Mouse (Mus musculus) neural tube, embryonic 14.5 days (tissue): ENCODE measurements around the gene Olfr1080. TPM values are rescaled to one million over a fixed set of nuclear protein-coding genes. Genes with fewer than 3 reads are reported as not detected.
"Not testable (repeated sequence)": the region's sequence is repeated elsewhere in the genome, so short reads cannot be mapped to it uniquely, and the experiment has no call there.

Source experiments
- ATAC-seq: fragments of 200-750 bp; cut with Nextera tagmentation; 2 replicates; pipeline ENCODE4 v1.8.0; 2017; ENCODE audit warnings: low read depth, mild to moderate bottlenecking, moderate TSS enrichment, moderate library complexity
- H3K27ac ChIP-seq: fragments of 300-500 bp; sonication (generic); 2 replicates; pipeline ENCODE4 v1.5.1; 2014; ENCODE audit warnings: low read depth, mild to moderate bottlenecking, control low read depth, low read length, moderate library complexity, mixed read lengths
- H3K27me3 ChIP-seq: fragments of 300-500 bp; sonication (generic); 2 replicates; pipeline ENCODE4 v1.6.1; 2014; ENCODE audit warnings: low read length; ENCODE audit not compliant: control insufficient read depth, insufficient read depth
- H3K36me3 ChIP-seq: fragments of 300-500 bp; sonication (generic); 2 replicates; pipeline ENCODE4 v1.6.1; 2014; ENCODE audit warnings: low read length, mixed read lengths; ENCODE audit not compliant: control insufficient read depth, insufficient read depth
- H3K4me1 ChIP-seq: fragments of 300-500 bp; sonication (generic); 2 replicates; pipeline ENCODE4 v1.6.1; 2014; ENCODE audit warnings: low read length; ENCODE audit not compliant: control insufficient read depth, insufficient read depth
- H3K4me2 ChIP-seq: fragments of 300-500 bp; sonication (generic); 2 replicates; pipeline ENCODE4 v1.6.1; 2014; ENCODE audit warnings: mild to moderate bottlenecking, low read depth, low read length, control low read depth
- H3K4me3 ChIP-seq: fragments of 300-500 bp; sonication (generic); 2 replicates; pipeline ENCODE4 v1.5.1; 2014; ENCODE audit warnings: low read depth, low read length, control low read depth, mixed read lengths
- H3K9ac ChIP-seq: fragments of 300-500 bp; sonication (generic); replicated peaks from 2 replicates; pipeline ENCODE4 v1.6.1; 2014; ENCODE audit warnings: low read depth, mild to moderate bottlenecking, control low read depth, low read length, mixed read lengths
- H3K9me3 ChIP-seq: fragments of 300-500 bp; sonication (generic); 2 replicates; pipeline ENCODE4 v1.6.1; 2016; ENCODE audit warnings: low read length; ENCODE audit not compliant: control insufficient read depth
- WGBS: fragments of 180-500 bp; shearing (Covaris S2); extraction: QIAGEN DNeasy Blood & Tissue Kit; methylation state at CpG from one replicate; pipeline ENCODE4 v1.1.7; 2014; 5-methylcytosine and 5-hydroxymethylcytosine counted together
- polyA plus RNA-seq: library from polyadenylated mRNA; unstranded; fragments of >200 nt; fragmentation: Nextera tagmentation; extraction: Ambion mirVana; gene quantifications from 2 replicates; pipeline ENCODE4 v1.2.1, GENCODE M21; 2014

The Olfr1080 gene
- not detected in 2 replicates for polyA plus RNA-seq

- H3K9ac ChIP-seq, H3K36me3 ChIP-seq, ATAC-seq, H3K27me3 ChIP-seq, H3K4me1 ChIP-seq, H3K27ac ChIP-seq, H3K9me3 ChIP-seq, H3K4me3 ChIP-seq, H3K4me2 ChIP-seq: not testable (repeated sequence)
Observed at GRCm38 (mm10) chr2:86558135-86558534, at the start of gene Olfr1080. TSS of gene Olfr1080 (minus strand) at chr2:86558235.

GRCm38 (mm10) chr2:86598866-86599265, 40.8 kb upstream of the Olfr1080 start, which contains the start of gene Olfr1082:
TSS of gene Olfr1082 (minus strand) at chr2:86598966.
- not testable (repeated sequence) for H3K27ac ChIP-seq, H3K27me3 ChIP-seq, H3K9me3 ChIP-seq, H3K4me3 ChIP-seq, H3K4me1 ChIP-seq, H3K36me3 ChIP-seq, H3K4me2 ChIP-seq, H3K9ac ChIP-seq, ATAC-seq
- 50% methylated on average over 1 of the region's 1 CpGs for WGBS

GRCm38 (mm10) chr2:86542380-86542779, 15.7 kb downstream of the Olfr1080 start, which contains the start of gene Olfr1079:
TSS of gene Olfr1079 (minus strand) at chr2:86542480.
- Histone ChIP-seq H3K4me2 (no peak within 1 kb of the TSS), H3K36me3 (no peaks in the 10 kb centered on the region), H3K4me3 (no peak within 1 kb of the TSS), H3K9ac (no peak within 1 kb of the TSS), H3K27me3 (no peaks in the 10 kb centered on the region), H3K27ac (no peak within 1 kb of the TSS), H3K4me1 (no peaks in the 10 kb centered on the region), H3K9me3 (no peaks in the 10 kb centered on the region)
- 76% methylated on average over 1 of the region's 1 CpGs for WGBS
- ATAC-seq = no peak

- Histone ChIP-seq H3K4me1 (no peaks in the 10 kb centered on the region), H3K4me3 (no peak overlapping the region), H3K27ac (no peak overlapping the region), H3K9ac (no peak overlapping the region), H3K36me3 (no peaks in the 10 kb centered on the region), H3K9me3 (no peaks in the 10 kb centered on the region), H3K4me2 (no peak overlapping the region), H3K27me3 (no peaks in the 10 kb centered on the region)
- WGBS = 80% methylated on average over 1 of the region's 1 CpGs
- no peak for ATAC-seq
Observed at GRCm38 (mm10) chr2:86530991-86531390, 27.0 kb downstream of the Olfr1080 start.

- H3K27me3 ChIP-seq = no peaks in the 10 kb centered on the region
- no peak within 1 kb of the TSS for H3K4me3 ChIP-seq
- no peak for ATAC-seq
- no peak within 1 kb of the TSS for H3K4me2 ChIP-seq
- H3K36me3 ChIP-seq = no peaks in the 10 kb centered on the region
- H3K4me1 ChIP-seq = no peaks in the 10 kb centered on the region
- H3K9me3 ChIP-seq = no peaks in the 10 kb centered on the region
- no peak within 1 kb of the TSS for H3K27ac ChIP-seq
- no peak within 1 kb of the TSS for H3K9ac ChIP-seq
- 84% methylated on average over 1 of the region's 1 CpGs for WGBS
Observed at GRCm38 (mm10) chr2:86508161-86508560, 49.9 kb downstream of the Olfr1080 start, which contains the start of gene Olfr1076. TSS of gene Olfr1076 (plus strand) at chr2:86508461.

Other genes with a start within 250 kb of the Olfr1080 start
- not detected in 2 replicates for gene Olfr1053, start 243.0 kb downstream of the Olfr1080 start, polyA plus RNA-seq
- gene Olfr1054, start 222.8 kb downstream of the Olfr1080 start, polyA plus RNA-seq = not detected in 2 replicates
- gene Olfr1055, start 208.0 kb downstream of the Olfr1080 start, polyA plus RNA-seq = not detected in 2 replicates
- not detected in 2 replicates for gene Olfr1056, start 195.8 kb downstream of the Olfr1080 start, polyA plus RNA-seq
- not detected in 2 replicates for gene Olfr1057, start 179.8 kb downstream of the Olfr1080 start, polyA plus RNA-seq
- not detected in 2 replicates for gene Olfr1058, start 169.7 kb downstream of the Olfr1080 start, polyA plus RNA-seq
- gene Olfr1061, start 144.2 kb downstream of the Olfr1080 start, polyA plus RNA-seq = not detected in 2 replicates
- gene Olfr1062, start 131.5 kb downstream of the Olfr1080 start, polyA plus RNA-seq = not detected in 2 replicates
- gene Olfr1065, start 107.6 kb downstream of the Olfr1080 start, polyA plus RNA-seq = not detected in 2 replicates
- not detected in 2 replicates for gene Olfr1066, start 102.0 kb downstream of the Olfr1080 start, polyA plus RNA-seq
- gene Olfr228, start 70.8 kb downstream of the Olfr1080 start, polyA plus RNA-seq = not detected in 2 replicates
- not detected in 2 replicates for gene Olfr1076, start 49.8 kb downstream of the Olfr1080 start, polyA plus RNA-seq
- not detected in 2 replicates for gene Olfr1079, start 15.8 kb downstream of the Olfr1080 start, polyA plus RNA-seq
- not detected in 2 replicates for gene Olfr1082, start 40.7 kb upstream of the Olfr1080 start, polyA plus RNA-seq
- gene Olfr1084, start 81.5 kb upstream of the Olfr1080 start, polyA plus RNA-seq = not detected in 2 replicates
- not detected in 2 replicates for gene Olfr1085, start 103.8 kb upstream of the Olfr1080 start, polyA plus RNA-seq
- not detected in 2 replicates for gene Olfr1086, start 121.9 kb upstream of the Olfr1080 start, polyA plus RNA-seq
- not detected in 2 replicates for gene Olfr1087, start 140.2 kb upstream of the Olfr1080 start, polyA plus RNA-seq
- not detected in 2 replicates for gene Olfr1089, start 175.5 kb upstream of the Olfr1080 start, polyA plus RNA-seq
- gene Olfr1090, start 200.8 kb upstream of the Olfr1080 start, polyA plus RNA-seq = not detected in 2 replicates
- not detected in 2 replicates for gene Olfr1093, start 224.2 kb upstream of the Olfr1080 start, polyA plus RNA-seq